Mouse (Mus musculus) telencephalon, adult 2 months (tissue): ENCODE data around the gene Trim40.

Experiments
- DNase-seq: peaks from one replicate; pipeline ENCODE4 v3.0.0-alpha.2; 2011; ENCODE audit warnings: low read depth, low spot score

Trim40 gene

GRCm38 (mm10) chr17:36890073-36890903, at the start of gene Trim40:
Gene Trim40, minus strand, starts transcription at chr17:36890123.
- DNase-seq: no peak

GRCm38 (mm10) chr17:36938056-36938455, 48.1 kb upstream of the Trim40 start:
- DNase-seq: no peak

GRCm38 (mm10) chr17:36931806-36932205, 41.9 kb upstream of the Trim40 start:
- DNase-seq: no peak

GRCm38 (mm10) chr17:36931130-36931529, 41.2 kb upstream of the Trim40 start:
- DNase-seq: peak; percentile 43

- DNase-seq: peak; percentile 6
Measured at GRCm38 (mm10) chr17:36930233-36930632, 40.3 kb upstream of the Trim40 start.

GRCm38 (mm10) chr17:36929236-36929932, 39.5 kb upstream of the Trim40 start:
- DNase-seq: peak; percentile 19

- DNase-seq: no peak
Measured at GRCm38 (mm10) chr17:36927496-36928120, 37.7 kb upstream of the Trim40 start.

- DNase-seq: no peak
Measured at GRCm38 (mm10) chr17:36923491-36923890, 33.6 kb upstream of the Trim40 start.

- DNase-seq: no peak
Measured at GRCm38 (mm10) chr17:36922715-36923114, 32.8 kb upstream of the Trim40 start.

- no peak for DNase-seq
Measured at GRCm38 (mm10) chr17:36920239-36920638, 30.3 kb upstream of the Trim40 start.

GRCm38 (mm10) chr17:36915076-36915475, 25.2 kb upstream of the Trim40 start:
- DNase-seq: no peak

GRCm38 (mm10) chr17:36914108-36914507, 24.2 kb upstream of the Trim40 start:
- peak; percentile 18 for DNase-seq

- no peak for DNase-seq
Measured at GRCm38 (mm10) chr17:36912031-36912430, 22.1 kb upstream of the Trim40 start.

GRCm38 (mm10) chr17:36909802-36910201, 19.9 kb upstream of the Trim40 start:
- no peak for DNase-seq

GRCm38 (mm10) chr17:36908235-36908634, 18.3 kb upstream of the Trim40 start:
- DNase-seq: no peak

GRCm38 (mm10) chr17:36903651-36904050, 13.7 kb upstream of the Trim40 start:
- DNase-seq: no peak

- DNase-seq: no peak
Measured at GRCm38 (mm10) chr17:36900691-36901090, 10.8 kb upstream of the Trim40 start.

GRCm38 (mm10) chr17:36900001-36900400, 10.1 kb upstream of the Trim40 start:
- DNase-seq: peak; percentile 49

- DNase-seq: no peak
Measured at GRCm38 (mm10) chr17:36899376-36899775, 9.5 kb upstream of the Trim40 start.

- no peak for DNase-seq
Measured at GRCm38 (mm10) chr17:36897552-36898205, 7.8 kb upstream of the Trim40 start, which contains the start of gene Trim31. Gene Trim31, plus strand, starts transcription at chr17:36898118.

GRCm38 (mm10) chr17:36897065-36897464, 7.1 kb upstream of the Trim40 start:
- no peak for DNase-seq

- no peak for DNase-seq
Measured at GRCm38 (mm10) chr17:36896583-36896982, 6.7 kb upstream of the Trim40 start.
